Mouse (Mus musculus) lung, postnatal 0 days (tissue): ENCODE results near the gene Olfr705.
"Not testable (repeated sequence)": the region's sequence is repeated elsewhere in the genome, so short reads cannot be mapped to it uniquely, and the experiment has no call there.

Experiments
- CTCF ChIP-seq: IDR thresholded peaks from 2 replicates; pipeline ENCODE4 v1.5.1; 2016; ENCODE audit warnings: antibody characterized with exemption, mild to moderate bottlenecking
- EP300 ChIP-seq: IDR thresholded peaks from 2 replicates; pipeline ENCODE4 v1.6.1; 2016; ENCODE audit warnings: antibody characterized with exemption, mild to moderate bottlenecking, control low read depth

- TF ChIP-seq CTCF, EP300: not testable (repeated sequence)
Measured at GRCm38 (mm10) chr7:106901141-106901540, 24.4 kb upstream of the Olfr705 start, which contains the start of gene Olfr707.
